Mouse (Mus musculus) MEL (cell line): ENCODE data around the gene Gm49450.

Experiments
- CHD2 ChIP-seq: IDR thresholded peaks from 2 replicates; pipeline ENCODE4 v1.6.1; 2011; ENCODE audit warnings: low read length, improper control_type of control experiment
- CTCF ChIP-seq, 3 experiments: IDR thresholded peaks in 2 of 3; conservative IDR thresholded peaks in 1 of 3; 2 replicates each; pipeline ENCODE4 v1.5.1; 2011 to 2012; ENCODE audit warnings: low read length in 3 of 3, low read depth in 2 of 3, mild to moderate bottlenecking in 2 of 3, improper control_type of control experiment in 1 of 3, inconsistent platforms in 1 of 3, mixed read lengths in 1 of 3, moderate library complexity in 1 of 3; ENCODE audit not compliant: control insufficient read depth in 1 of 3, insufficient read depth in 1 of 3, poor library complexity in 1 of 3, severe bottlenecking in 1 of 3
- EP300 ChIP-seq, 2 experiments: IDR thresholded peaks; 2 replicates each; pipeline ENCODE4 v1.6.1; 2011; ENCODE audit warnings: improper control_type of control experiment in 2 of 2, low read length in 2 of 2, low read depth in 1 of 2, mild to moderate bottlenecking in 1 of 2
- GABPA ChIP-seq: IDR thresholded peaks from 2 replicates; pipeline ENCODE4 v1.6.1; 2012; ENCODE audit warnings: low read depth, mild to moderate bottlenecking, inconsistent platforms, low read length, improper control_type of control experiment, moderate library complexity
- HCFC1 ChIP-seq: IDR thresholded peaks from 2 replicates; pipeline ENCODE4 v1.6.1; 2012; ENCODE audit warnings: low read depth, mild to moderate bottlenecking, inconsistent platforms, low read length, improper control_type of control experiment, moderate library complexity
- KAT2A ChIP-seq: conservative IDR thresholded peaks from 2 replicates; pipeline ENCODE4 v1.6.1; 2012; ENCODE audit warnings: low read depth, low read length, improper control_type of control experiment, inconsistent platforms
- MAFK ChIP-seq: IDR thresholded peaks from 2 replicates; pipeline ENCODE4 v1.6.1; 2011; ENCODE audit warnings: low read depth, mild to moderate bottlenecking, low read length, improper control_type of control experiment, borderline replicate concordance
- MAX ChIP-seq: IDR thresholded peaks from 2 replicates; pipeline ENCODE4 v1.6.1; 2011; ENCODE audit warnings: low read length, improper control_type of control experiment
- NRF1 ChIP-seq: IDR thresholded peaks from 2 replicates; pipeline ENCODE4 v1.6.1; 2014; ENCODE audit warnings: low read depth, mild to moderate bottlenecking, inconsistent platforms, low read length, improper control_type of control experiment, moderate library complexity; ENCODE audit not compliant: poor library complexity, insufficient read depth, severe bottlenecking
- POLR2A ChIP-seq, 2 experiments: IDR thresholded peaks; 2 replicates each; pipeline ENCODE4 v1.6.1; 2011 to 2012; ENCODE audit warnings: low read length in 2 of 2, mild to moderate bottlenecking in 2 of 2, control low read depth in 1 of 2, improper control_type of control experiment in 1 of 2, low read depth in 1 of 2, moderate library complexity in 1 of 2; ENCODE audit not compliant: control insufficient read depth in 1 of 2, insufficient read depth in 1 of 2, poor library complexity in 1 of 2
- RAD21 ChIP-seq: IDR thresholded peaks from 2 replicates; pipeline ENCODE4 v1.6.1; 2011; ENCODE audit warnings: mild to moderate bottlenecking, low read depth, low read length, improper control_type of control experiment
- SMC3 ChIP-seq: IDR thresholded peaks from 2 replicates; pipeline ENCODE4 v1.6.1; 2011; ENCODE audit warnings: low read depth, low read length, improper control_type of control experiment
- USF1 ChIP-seq: IDR thresholded peaks from 2 replicates; pipeline ENCODE4 v1.6.1; 2014; ENCODE audit warnings: low read depth, mild to moderate bottlenecking, inconsistent platforms, low read length, improper control_type of control experiment, moderate library complexity
- ZMIZ1 ChIP-seq: IDR thresholded peaks from 2 replicates; pipeline ENCODE4 v1.6.1; 2012; ENCODE audit warnings: low read depth, mild to moderate bottlenecking, inconsistent platforms, low read length, improper control_type of control experiment, moderate library complexity

DNA sequence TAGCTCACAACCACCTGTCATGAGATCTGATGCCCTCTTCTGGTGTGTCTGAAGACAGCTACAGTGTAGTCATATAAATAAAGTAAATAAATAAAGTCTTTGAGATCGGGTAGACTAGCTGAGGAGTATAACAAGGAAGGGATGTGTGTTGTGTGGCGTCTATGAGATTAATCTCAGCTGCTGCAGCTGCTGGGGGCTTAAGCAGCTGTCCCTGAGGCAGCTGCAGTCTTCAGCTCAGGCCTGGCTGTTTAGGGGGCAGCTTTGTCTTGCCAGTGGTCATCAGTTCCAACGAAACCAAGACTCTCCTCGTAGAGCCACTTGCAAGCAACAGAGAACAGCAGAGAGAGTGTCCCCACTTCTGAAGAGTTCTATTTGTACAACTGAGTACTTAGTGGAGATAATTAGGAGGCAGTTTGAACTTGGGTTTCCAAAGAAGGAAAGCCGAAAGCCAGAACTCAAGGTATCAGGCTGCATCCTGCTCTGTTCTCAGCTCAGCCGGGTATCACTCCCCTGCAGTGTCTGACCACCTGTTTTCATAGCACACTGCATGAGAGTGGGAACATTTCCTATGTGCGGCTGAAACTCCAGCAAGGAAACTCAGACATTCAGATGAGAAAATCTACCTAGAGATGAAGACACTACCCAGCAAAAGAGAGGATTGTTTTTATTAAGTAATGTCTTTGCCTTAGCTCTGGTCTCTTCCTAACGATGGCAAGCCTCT lies 66.5 kb downstream of the Gm49450 start:
- no peak for TF ChIP-seq NRF1
- no peak for TF ChIP-seq CTCF (IDR thresholded peaks at IDR 0.05 in 2 of 3, conservative IDR thresholded peaks at IDR 0.05 in 1 of 3; ENCODE audit: control insufficient read depth in 1 of 3, insufficient read depth in 1 of 3, low read depth in 2 of 3, low read length in 3 of 3, poor library complexity in 1 of 3, severe bottlenecking in 1 of 3)
- no peak for TF ChIP-seq MAX
- TF ChIP-seq POLR2A (IDR thresholded peaks at IDR 0.05; ENCODE audit: control insufficient read depth in 1 of 2, insufficient read depth in 1 of 2, low read depth in 1 of 2, low read length in 2 of 2, poor library complexity in 1 of 2), result no peak
- no peak for TF ChIP-seq RAD21
- no peak for TF ChIP-seq GABPA
- no peak for TF ChIP-seq CHD2
- no peak for TF ChIP-seq MAFK
- no peak for TF ChIP-seq EP300 (IDR thresholded peaks at IDR 0.05; ENCODE audit: low read depth in 1 of 2, low read length in 2 of 2)
- no peak for TF ChIP-seq KAT2A
- no peak for TF ChIP-seq USF1
- TF ChIP-seq SMC3, result no peak
- TF ChIP-seq ZMIZ1, result no peak
- TF ChIP-seq HCFC1, result no peak
